Mouse (Mus musculus): Measurements from ENCODE around the gene Hps1. TPM values are rescaled to one million over a fixed set of nuclear protein-coding genes. Genes with fewer than 3 reads are reported as not detected.

Hps1 gene
- polyA plus RNA-seq, 1 experiment from 2014 or later: 8.0 TPM

DNA sequence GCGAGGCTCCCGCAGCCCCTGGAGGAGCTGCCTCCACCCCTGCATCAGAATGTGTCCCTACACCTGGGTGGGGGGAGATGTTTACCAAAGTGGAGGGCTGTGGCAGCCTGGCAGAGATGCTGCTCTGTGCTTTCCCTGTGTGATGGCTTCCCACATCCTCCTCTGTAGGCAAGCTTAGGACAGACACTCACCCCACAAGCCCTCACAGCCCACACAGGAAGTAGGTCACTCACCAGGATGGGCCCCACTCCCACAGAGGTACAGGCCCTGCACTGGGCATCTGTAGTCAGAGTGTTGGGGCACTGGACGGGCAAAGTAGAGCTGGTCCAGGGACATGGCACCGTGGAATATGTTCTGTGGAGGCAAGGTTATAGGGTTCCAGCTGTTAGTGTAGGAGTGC, 52.4 kb downstream of the Hps1 start:
- Histone ChIP-seq H3K4me1 (ENCODE audit: insufficient read depth, low read depth, low read length) (no peaks in the 10 kb centered on the region), H3K36me3 (ENCODE audit: insufficient read depth, low read length) (no peaks in the 10 kb centered on the region), H3K9ac (replicated peaks; ENCODE audit: low read depth) (no peak overlapping the region), H3K27ac (ENCODE audit: low read length) (no peak overlapping the region), H3K4me2 (replicated peaks; ENCODE audit: low read depth, low read length) (no peak overlapping the region), H3K4me3 (ENCODE audit: low read depth, low read length) (no peak overlapping the region), H3K27me3 (replicated peaks; ENCODE audit: insufficient read depth, low read length) (no peaks in the 10 kb centered on the region), H3K9me3 (ENCODE audit: low read length) (no peaks in the 10 kb centered on the region)
- DNase-seq (ENCODE audit: low spot score): no peak
- WGBS: 78% methylated on average over 4 of the region's 4 CpGs
- TF ChIP-seq CTCF (IDR thresholded peaks at IDR 0.05): no peak
- no peak for TF ChIP-seq EP300 (IDR thresholded peaks at IDR 0.05)
- ATAC-seq: no peak

DNA sequence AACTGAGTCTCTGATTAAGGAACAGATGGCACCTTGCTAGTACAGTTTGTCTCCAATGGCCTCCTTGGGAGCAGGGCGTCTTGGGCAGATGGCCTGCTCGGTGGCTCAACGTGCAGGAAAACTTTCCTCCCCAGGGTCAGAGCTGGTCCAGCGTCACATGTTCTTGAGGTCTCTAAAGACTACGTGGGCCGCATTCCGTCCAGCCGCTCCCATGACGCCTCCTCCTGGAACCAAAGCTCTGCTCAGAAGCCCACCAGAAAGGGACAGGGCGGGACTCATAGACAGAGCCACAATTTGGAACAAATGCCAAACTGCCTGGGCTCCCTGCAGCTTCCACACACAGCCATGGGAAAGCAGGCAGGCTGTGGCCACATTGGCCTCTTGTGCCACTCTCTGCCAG, 53.0 kb downstream of the Hps1 start:
- DNase-seq (ENCODE audit: low spot score) (no peak), ATAC-seq (no peak)
- TF ChIP-seq EP300 (IDR thresholded peaks at IDR 0.05): no peak
- no peak for TF ChIP-seq CTCF (IDR thresholded peaks at IDR 0.05)
- Histone ChIP-seq H3K36me3 (ENCODE audit: insufficient read depth, low read length) (no peaks in the 10 kb centered on the region), H3K4me1 (ENCODE audit: insufficient read depth, low read depth, low read length) (no peaks in the 10 kb centered on the region), H3K4me3 (ENCODE audit: low read depth, low read length) (no peak overlapping the region), H3K9me3 (ENCODE audit: low read length) (no peaks in the 10 kb centered on the region), H3K27ac (ENCODE audit: low read length) (no peak overlapping the region), H3K27me3 (replicated peaks; ENCODE audit: insufficient read depth, low read length) (no peaks in the 10 kb centered on the region), H3K4me2 (replicated peaks; ENCODE audit: low read depth, low read length) (no peak overlapping the region), H3K9ac (replicated peaks; ENCODE audit: low read depth) (no peak overlapping the region)
- WGBS: 91% methylated on average over 10 of the region's 10 CpGs

DNA sequence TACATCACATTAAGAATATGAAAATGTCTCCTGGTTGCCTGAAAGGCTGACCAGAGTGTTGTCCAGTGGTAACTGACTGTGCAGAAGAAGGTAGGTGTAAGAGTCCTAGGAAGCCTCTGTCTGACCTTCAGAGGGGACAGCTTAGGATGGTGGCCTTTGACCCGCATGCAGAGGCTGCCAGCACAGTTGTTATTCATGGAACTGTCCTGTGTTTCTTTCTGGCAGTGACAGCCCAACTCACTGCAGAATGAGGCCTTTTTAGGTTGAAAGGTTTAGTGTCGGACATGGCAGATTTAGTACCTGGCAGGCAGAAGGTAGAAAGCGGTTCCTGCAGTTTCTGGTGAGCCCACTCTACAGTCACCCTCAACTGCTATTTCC, 53.8 kb downstream of the Hps1 start:
- no peak overlapping the region for H3K9ac ChIP-seq (replicated peaks; ENCODE audit: low read depth)
- no peaks in the 10 kb centered on the region for H3K27me3 ChIP-seq (replicated peaks; ENCODE audit: insufficient read depth, low read length)
- no peaks in the 10 kb centered on the region for H3K9me3 ChIP-seq (ENCODE audit: low read length)
- no peaks in the 10 kb centered on the region for H3K4me1 ChIP-seq (ENCODE audit: insufficient read depth, low read depth, low read length)
- H3K4me2 ChIP-seq (replicated peaks; ENCODE audit: low read depth, low read length): no peak overlapping the region
- no peak overlapping the region for H3K27ac ChIP-seq (ENCODE audit: low read length)
- no peak overlapping the region for H3K4me3 ChIP-seq (ENCODE audit: low read depth, low read length)
- DNase-seq (ENCODE audit: low spot score) (no peak), ATAC-seq (no peak)
- WGBS: 85% methylated on average over 3 of the region's 3 CpGs
- TF ChIP-seq EP300 (IDR thresholded peaks at IDR 0.05): no peak
- no peak for TF ChIP-seq CTCF (IDR thresholded peaks at IDR 0.05)
- no peaks in the 10 kb centered on the region for H3K36me3 ChIP-seq (ENCODE audit: insufficient read depth, low read length)

DNA sequence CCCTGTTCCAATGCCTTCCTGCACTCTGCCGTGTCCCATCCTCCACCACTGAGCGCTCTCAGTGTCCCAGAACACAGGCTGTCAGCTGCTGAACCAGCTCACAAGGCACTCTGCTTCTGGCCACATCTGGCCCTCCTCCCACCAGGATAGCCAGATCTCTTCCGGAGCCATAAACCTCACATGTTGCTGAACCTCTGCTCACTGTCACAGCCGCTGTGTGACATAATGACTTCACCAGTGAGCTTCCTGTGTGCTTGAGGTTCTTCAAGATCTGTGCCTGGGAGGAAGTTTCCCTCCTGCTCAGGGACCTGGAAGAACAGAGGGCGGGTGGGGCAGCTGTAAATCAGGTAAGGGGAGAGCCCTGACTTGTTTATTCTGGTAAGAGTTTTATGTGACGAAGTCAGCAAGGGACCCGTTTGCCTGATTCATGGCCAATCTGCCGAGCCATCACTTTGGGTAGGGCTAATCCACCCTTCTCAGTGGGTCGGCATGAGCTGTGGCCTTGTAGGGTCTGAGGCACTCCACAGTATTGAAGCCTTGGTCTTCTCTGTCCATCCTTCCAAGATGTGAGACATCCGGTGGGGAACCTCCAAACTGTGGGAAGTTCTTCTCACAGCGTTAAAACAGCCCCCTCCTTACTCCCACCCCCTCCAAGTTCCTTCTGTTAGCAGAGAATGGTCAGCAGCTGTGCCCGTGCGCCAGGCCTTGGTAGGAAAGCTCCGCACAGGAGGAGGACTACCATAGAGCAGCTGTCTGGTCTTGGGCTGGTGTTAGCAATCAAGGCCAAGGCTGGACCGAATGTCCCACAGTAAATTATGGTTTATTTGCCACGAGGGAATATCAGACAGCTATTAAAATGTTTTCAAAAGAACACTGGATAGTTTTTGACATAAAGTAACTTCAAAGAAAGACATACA, 54.5 kb downstream of the Hps1 start:
- DNase-seq (ENCODE audit: low spot score) (peak; percentile 33), ATAC-seq (0 out of 2 replicates have a peak, but pooled peaks have one; percentile 35)
- Histone ChIP-seq H3K9ac (replicated peaks; ENCODE audit: low read depth) (no peak overlapping the region), H3K36me3 (ENCODE audit: insufficient read depth, low read length) (no peaks in the 10 kb centered on the region), H3K27me3 (replicated peaks; ENCODE audit: insufficient read depth, low read length) (no peaks in the 10 kb centered on the region), H3K4me1 (ENCODE audit: insufficient read depth, low read depth, low read length) (no peaks in the 10 kb centered on the region), H3K4me3 (ENCODE audit: low read depth, low read length) (no peak overlapping the region), H3K9me3 (ENCODE audit: low read length) (no peaks in the 10 kb centered on the region), H3K27ac (ENCODE audit: low read length) (no peak overlapping the region), H3K4me2 (replicated peaks; ENCODE audit: low read depth, low read length) (no peak overlapping the region)
- TF ChIP-seq CTCF (IDR thresholded peaks at IDR 0.05) (no peak), EP300 (IDR thresholded peaks at IDR 0.05) (no peak)
- WGBS: 48% methylated on average over 16 of the region's 16 CpGs

DNA sequence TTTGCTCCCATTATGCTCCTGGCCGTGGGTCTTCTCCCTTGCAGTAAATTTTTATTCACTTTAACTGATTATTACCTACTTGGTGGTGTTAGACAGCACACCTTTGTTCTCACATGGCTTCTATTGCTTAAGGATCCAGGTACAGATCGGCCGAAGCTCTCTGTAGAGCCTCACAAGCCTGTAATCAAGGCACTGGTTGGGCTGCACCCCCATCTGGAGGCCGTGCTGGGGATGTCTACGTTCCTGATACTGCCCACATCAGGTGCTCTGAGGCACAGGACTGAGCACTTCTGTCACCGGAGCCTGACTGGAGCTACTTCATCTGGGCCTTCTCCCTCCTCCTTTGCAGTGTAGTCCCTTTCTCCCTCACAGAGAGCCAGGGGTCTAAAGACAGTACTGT, 56.5 kb downstream of the Hps1 start:
- WGBS: 62% methylated on average over 6 of the region's 6 CpGs
- no peak overlapping the region for H3K4me2 ChIP-seq (replicated peaks; ENCODE audit: low read depth, low read length)
- ATAC-seq (no peak), DNase-seq (ENCODE audit: low spot score) (no peak)
- 0 out of 2 replicates have a peak, but pooled peaks have one; percentile 8 for TF ChIP-seq CTCF (IDR thresholded peaks at IDR 0.05)
- no peak for TF ChIP-seq EP300 (IDR thresholded peaks at IDR 0.05)
- H3K27ac ChIP-seq (ENCODE audit: low read length): no peak overlapping the region
- H3K27me3 ChIP-seq (replicated peaks; ENCODE audit: insufficient read depth, low read length): no peaks in the 10 kb centered on the region
- H3K9ac ChIP-seq (replicated peaks; ENCODE audit: low read depth): no peak overlapping the region
- no peak overlapping the region for H3K4me3 ChIP-seq (ENCODE audit: low read depth, low read length)
- no peaks in the 10 kb centered on the region for H3K9me3 ChIP-seq (ENCODE audit: low read length)
- H3K4me1 ChIP-seq (ENCODE audit: insufficient read depth, low read depth, low read length): no peaks in the 10 kb centered on the region
- H3K36me3 ChIP-seq (ENCODE audit: insufficient read depth, low read length): no peaks in the 10 kb centered on the region

DNA sequence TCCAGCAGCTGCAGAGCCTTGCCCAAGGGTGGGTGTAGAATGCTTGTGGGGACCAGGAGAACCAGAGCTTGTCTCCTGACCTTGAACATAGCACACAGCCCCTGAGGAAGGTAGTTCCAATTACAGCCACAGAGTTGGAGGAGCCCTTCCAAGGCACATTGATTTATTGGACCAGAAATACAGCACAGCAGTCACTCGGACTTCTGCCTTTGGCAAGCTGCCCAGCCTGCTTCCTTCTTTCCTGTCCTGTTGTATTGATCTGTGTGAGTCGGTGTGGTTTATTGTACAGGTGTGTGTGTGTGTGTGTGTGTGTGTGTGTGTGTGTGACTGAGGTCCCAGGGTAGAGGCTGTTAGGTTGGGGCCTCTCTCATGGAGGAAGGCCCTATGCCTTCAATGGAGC, 57.3 kb downstream of the Hps1 start:
- no peak overlapping the region for H3K4me2 ChIP-seq (replicated peaks; ENCODE audit: low read depth, low read length)
- no peaks in the 10 kb centered on the region for H3K4me1 ChIP-seq (ENCODE audit: insufficient read depth, low read depth, low read length)
- no peaks in the 10 kb centered on the region for H3K27me3 ChIP-seq (replicated peaks; ENCODE audit: insufficient read depth, low read length)
- TF ChIP-seq EP300 (IDR thresholded peaks at IDR 0.05) (no peak), CTCF (IDR thresholded peaks at IDR 0.05) (no peak)
- ATAC-seq: no peak
- WGBS: 21% methylated on average over 2 of the region's 2 CpGs
- H3K9me3 ChIP-seq (ENCODE audit: low read length): no peaks in the 10 kb centered on the region
- no peak for DNase-seq (ENCODE audit: low spot score)
- H3K9ac ChIP-seq (replicated peaks; ENCODE audit: low read depth): no peak overlapping the region
- H3K36me3 ChIP-seq (ENCODE audit: insufficient read depth, low read length): no peaks in the 10 kb centered on the region
- H3K27ac ChIP-seq (ENCODE audit: low read length): no peak overlapping the region
- H3K4me3 ChIP-seq (ENCODE audit: low read depth, low read length): no peak overlapping the region
